Mouse (Mus musculus): ENCODE data around the gene Unc45a. TPM values are rescaled to one million over a fixed set of nuclear protein-coding genes. Genes with fewer than 3 reads are reported as not detected.

The Unc45a gene
- polyA plus RNA-seq, 2 experiments, result 36.9 to 62.6 TPM

DNA sequence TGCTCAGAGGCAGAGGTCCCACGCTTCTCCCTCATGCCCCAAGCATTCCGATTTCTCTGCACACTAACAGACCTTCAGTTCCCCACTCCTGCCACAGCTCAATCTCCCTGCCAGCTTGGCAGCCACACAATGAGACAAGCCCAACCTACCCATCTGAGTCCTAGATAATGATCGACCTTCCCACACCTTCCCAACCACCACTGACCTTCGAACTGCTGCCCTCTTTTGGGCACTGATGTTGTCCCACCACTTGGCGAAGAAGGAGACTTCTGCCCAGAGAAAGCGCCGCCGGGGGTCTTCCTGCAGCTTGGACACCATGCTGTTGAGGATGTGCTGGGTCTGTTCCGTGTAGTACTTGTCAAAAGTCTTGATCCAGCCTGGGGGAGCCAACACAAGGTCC is 27.2 kb upstream of the Unc45a start:
- Histone ChIP-seq H3K27me3 (ENCODE audit: control insufficient read depth, insufficient read depth, low read length) (no peaks in the 10 kb centered on the region), H3K36me3 (ENCODE audit: control insufficient read depth, insufficient read depth, low read length) (peaks cover 49% of the 10 kb centered on the region)

GRCm38 (mm10) chr7:80367232-80367631 is 26.4 kb upstream of the Unc45a start:
- H3K9me3 ChIP-seq (ENCODE audit: control insufficient read depth, low read length), result no peaks in the 10 kb centered on the region
- no peaks in the 10 kb centered on the region for H3K27me3 ChIP-seq (ENCODE audit: control insufficient read depth, insufficient read depth, low read length)
- H3K9ac ChIP-seq (ENCODE audit: low read depth, low read length, severe bottlenecking), result no peak overlapping the region
- no peak overlapping the region for H3K4me3 ChIP-seq (replicated peaks; ENCODE audit: low read length)
- H3K4me1 ChIP-seq (ENCODE audit: control insufficient read depth, insufficient read depth, low read length), result peaks cover 12% of the 10 kb centered on the region
- no peak for TF ChIP-seq POLR2A (IDR thresholded peaks at IDR 0.05; ENCODE audit: borderline replicate concordance, extremely low read depth, insufficient read depth, insufficient read length)
- H3K4me2 ChIP-seq (replicated peaks; ENCODE audit: low read depth, low read length, severe bottlenecking), result no peak overlapping the region
- H3K36me3 ChIP-seq (ENCODE audit: control insufficient read depth, insufficient read depth, low read length), result peaks cover 57% of the 10 kb centered on the region
- DNase-seq (ENCODE audit: low spot score), result no peak
- no peak for ATAC-seq (ENCODE audit: low FRiP score, low read depth)
- H3K27ac ChIP-seq (replicated peaks; ENCODE audit: low read depth, low read length), result no peak overlapping the region
- WGBS, result 98% methylated on average over 7 of the region's 7 CpGs

More for the DNA sequence above, 27.2 kb upstream of the Unc45a start:
- no peak overlapping the region for H3K27ac ChIP-seq (replicated peaks; ENCODE audit: low read depth, low read length)
- no peaks in the 10 kb centered on the region for H3K9me3 ChIP-seq (ENCODE audit: control insufficient read depth, low read length)
- TF ChIP-seq POLR2A (IDR thresholded peaks at IDR 0.05; ENCODE audit: borderline replicate concordance, extremely low read depth, insufficient read depth, insufficient read length), result no peak
- ATAC-seq (ENCODE audit: low FRiP score, low read depth), result no peak
- no peak for DNase-seq (ENCODE audit: low spot score)
- H3K9ac ChIP-seq (ENCODE audit: low read depth, low read length, severe bottlenecking), result no peak overlapping the region
- H3K4me1 ChIP-seq (ENCODE audit: control insufficient read depth, insufficient read depth, low read length), result peaks cover 12% of the 10 kb centered on the region
- 91% methylated on average over 9 of the region's 9 CpGs for WGBS
- H3K4me2 ChIP-seq (replicated peaks; ENCODE audit: low read depth, low read length, severe bottlenecking), result no peak overlapping the region
- no peak overlapping the region for H3K4me3 ChIP-seq (replicated peaks; ENCODE audit: low read length)

DNA sequence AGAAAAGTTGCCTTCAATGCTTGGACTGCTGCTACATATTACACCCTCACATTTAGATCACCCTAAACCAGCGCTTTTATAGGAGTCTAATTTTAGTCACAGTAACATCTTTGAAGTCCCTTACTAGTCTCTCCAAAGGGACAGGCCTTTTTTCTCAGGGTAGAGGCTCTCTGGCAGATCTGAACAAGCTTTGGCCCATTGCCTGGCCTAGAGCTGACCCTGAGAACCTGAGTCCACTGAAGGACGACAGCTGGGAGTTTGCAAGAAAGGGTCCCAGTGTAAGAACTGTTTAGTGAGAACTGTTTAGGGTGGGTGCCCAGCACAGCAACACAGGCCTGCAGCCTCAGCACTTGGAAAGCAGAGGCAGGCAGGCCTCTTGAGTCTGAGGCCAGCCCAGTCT is 25.0 kb upstream of the Unc45a start:
- TF ChIP-seq POLR2A (IDR thresholded peaks at IDR 0.05; ENCODE audit: borderline replicate concordance, extremely low read depth, insufficient read depth, insufficient read length), result no peak
- WGBS, result 88% methylated on average over 2 of the region's 2 CpGs
- ATAC-seq (ENCODE audit: low FRiP score, low read depth) (no peak), DNase-seq (ENCODE audit: low spot score) (no peak)
- H3K4me2 ChIP-seq (replicated peaks; ENCODE audit: low read depth, low read length, severe bottlenecking), result no peak overlapping the region
- no peak overlapping the region for H3K4me3 ChIP-seq (replicated peaks; ENCODE audit: low read length)
- no peak overlapping the region for H3K27ac ChIP-seq (replicated peaks; ENCODE audit: low read depth, low read length)
- no peaks in the 10 kb centered on the region for H3K27me3 ChIP-seq (ENCODE audit: control insufficient read depth, insufficient read depth, low read length)
- H3K4me1 ChIP-seq (ENCODE audit: control insufficient read depth, insufficient read depth, low read length), result peaks cover 12% of the 10 kb centered on the region
- no peak overlapping the region for H3K9ac ChIP-seq (ENCODE audit: low read depth, low read length, severe bottlenecking)
- peaks cover 66% of the 10 kb centered on the region for H3K36me3 ChIP-seq (ENCODE audit: control insufficient read depth, insufficient read depth, low read length)
- no peaks in the 10 kb centered on the region for H3K9me3 ChIP-seq (ENCODE audit: control insufficient read depth, low read length)

GRCm38 (mm10) chr7:80360435-80360834 is 19.6 kb upstream of the Unc45a start:
- peaks cover 82% of the 10 kb centered on the region for H3K36me3 ChIP-seq (ENCODE audit: control insufficient read depth, insufficient read depth, low read length)
- WGBS, result 57% methylated on average over 3 of the region's 3 CpGs
- no peak overlapping the region for H3K4me2 ChIP-seq (replicated peaks; ENCODE audit: low read depth, low read length, severe bottlenecking)
- no peaks in the 10 kb centered on the region for H3K4me1 ChIP-seq (ENCODE audit: control insufficient read depth, insufficient read depth, low read length)
- H3K27ac ChIP-seq (replicated peaks; ENCODE audit: low read depth, low read length), result no peak overlapping the region
- H3K27me3 ChIP-seq (ENCODE audit: control insufficient read depth, insufficient read depth, low read length), result no peaks in the 10 kb centered on the region
- no peak overlapping the region for H3K9ac ChIP-seq (ENCODE audit: low read depth, low read length, severe bottlenecking)
- DNase-seq (ENCODE audit: low spot score) (no peak), ATAC-seq (ENCODE audit: low FRiP score, low read depth) (no peak)
- no peak overlapping the region for H3K4me3 ChIP-seq (replicated peaks; ENCODE audit: low read length)
- no peak for TF ChIP-seq POLR2A (IDR thresholded peaks at IDR 0.05; ENCODE audit: borderline replicate concordance, extremely low read depth, insufficient read depth, insufficient read length)
- H3K9me3 ChIP-seq (ENCODE audit: control insufficient read depth, low read length), result no peaks in the 10 kb centered on the region

DNA sequence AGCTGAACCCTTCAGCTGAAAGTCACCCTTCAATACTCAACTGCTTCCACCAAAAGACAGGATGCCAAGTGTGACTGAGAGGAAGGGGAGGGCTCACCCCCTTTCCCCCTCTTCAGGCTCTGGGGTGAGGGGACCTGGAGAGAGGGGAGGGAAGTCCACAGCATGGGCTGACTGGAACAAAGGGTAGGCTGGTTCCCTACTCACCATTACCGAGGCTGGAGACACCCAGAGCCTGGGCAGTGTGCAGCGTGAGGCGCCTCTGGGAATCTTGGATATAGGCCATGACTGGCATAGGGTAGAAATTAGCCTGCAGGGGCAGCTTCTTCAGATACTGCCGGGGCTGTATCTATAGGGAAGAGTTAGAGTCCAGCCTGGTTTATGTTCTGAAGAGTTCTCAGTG is 17.2 kb upstream of the Unc45a start:
- H3K9ac ChIP-seq (ENCODE audit: low read depth, low read length, severe bottlenecking), result no peak overlapping the region
- TF ChIP-seq POLR2A (IDR thresholded peaks at IDR 0.05; ENCODE audit: borderline replicate concordance, extremely low read depth, insufficient read depth, insufficient read length), result no peak
- 80% methylated on average over 4 of the region's 4 CpGs for WGBS

DNA sequence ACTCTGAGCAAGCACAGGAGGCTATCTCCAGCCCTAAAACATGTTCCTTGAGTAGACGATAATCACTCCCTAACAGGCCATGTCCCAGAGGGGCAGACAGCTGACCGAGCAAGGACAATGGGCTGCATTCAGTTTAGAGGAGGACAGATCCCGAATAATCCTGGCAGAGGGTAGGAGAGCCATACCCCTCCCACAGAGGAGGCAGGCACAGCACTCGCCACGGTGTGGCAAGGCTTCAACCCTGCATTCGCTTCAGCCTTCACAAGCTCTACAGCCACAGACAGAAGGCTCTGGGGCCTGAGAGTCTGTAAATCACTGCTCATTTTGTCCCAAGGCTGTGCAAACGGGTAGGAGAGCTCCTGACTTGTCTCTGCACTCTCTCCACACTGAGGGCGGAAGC is 16.4 kb upstream of the Unc45a start:
- peak; percentile 42; the same call in 1 of the 2 replicates for ATAC-seq (ENCODE audit: low FRiP score, low read depth)
- DNase-seq (ENCODE audit: low spot score), result no peak
- Histone ChIP-seq H3K4me2 (replicated peaks; ENCODE audit: low read depth, low read length, severe bottlenecking) (no peak overlapping the region), H3K9me3 (ENCODE audit: control insufficient read depth, low read length) (no peaks in the 10 kb centered on the region), H3K4me1 (ENCODE audit: control insufficient read depth, insufficient read depth, low read length) (no peaks in the 10 kb centered on the region), H3K27ac (replicated peaks; ENCODE audit: low read depth, low read length) (no peak overlapping the region), H3K9ac (ENCODE audit: low read depth, low read length, severe bottlenecking) (no peak overlapping the region), H3K4me3 (replicated peaks; ENCODE audit: low read length) (no peak overlapping the region), H3K36me3 (ENCODE audit: control insufficient read depth, insufficient read depth, low read length) (peaks cover 81% of the 10 kb centered on the region), H3K27me3 (ENCODE audit: control insufficient read depth, insufficient read depth, low read length) (no peaks in the 10 kb centered on the region)
- WGBS, result 84% methylated on average over 8 of the region's 8 CpGs
- TF ChIP-seq POLR2A (IDR thresholded peaks at IDR 0.05; ENCODE audit: borderline replicate concordance, extremely low read depth, insufficient read depth, insufficient read length), result no peak

More for the DNA sequence above, 17.2 kb upstream of the Unc45a start:
- DNase-seq (ENCODE audit: low spot score), result no peak
- no peak for ATAC-seq (ENCODE audit: low FRiP score, low read depth)
- H3K9me3 ChIP-seq (ENCODE audit: control insufficient read depth, low read length), result no peaks in the 10 kb centered on the region
- peaks cover 81% of the 10 kb centered on the region for H3K36me3 ChIP-seq (ENCODE audit: control insufficient read depth, insufficient read depth, low read length)
- H3K4me1 ChIP-seq (ENCODE audit: control insufficient read depth, insufficient read depth, low read length), result no peaks in the 10 kb centered on the region
- H3K4me2 ChIP-seq (replicated peaks; ENCODE audit: low read depth, low read length, severe bottlenecking), result no peak overlapping the region
- no peak overlapping the region for H3K27ac ChIP-seq (replicated peaks; ENCODE audit: low read depth, low read length)
- no peaks in the 10 kb centered on the region for H3K27me3 ChIP-seq (ENCODE audit: control insufficient read depth, insufficient read depth, low read length)
- no peak overlapping the region for H3K4me3 ChIP-seq (replicated peaks; ENCODE audit: low read length)
